Mouse (Mus musculus): Measurements from ENCODE around the gene Cypt12.

Cypt12 gene

DNA sequence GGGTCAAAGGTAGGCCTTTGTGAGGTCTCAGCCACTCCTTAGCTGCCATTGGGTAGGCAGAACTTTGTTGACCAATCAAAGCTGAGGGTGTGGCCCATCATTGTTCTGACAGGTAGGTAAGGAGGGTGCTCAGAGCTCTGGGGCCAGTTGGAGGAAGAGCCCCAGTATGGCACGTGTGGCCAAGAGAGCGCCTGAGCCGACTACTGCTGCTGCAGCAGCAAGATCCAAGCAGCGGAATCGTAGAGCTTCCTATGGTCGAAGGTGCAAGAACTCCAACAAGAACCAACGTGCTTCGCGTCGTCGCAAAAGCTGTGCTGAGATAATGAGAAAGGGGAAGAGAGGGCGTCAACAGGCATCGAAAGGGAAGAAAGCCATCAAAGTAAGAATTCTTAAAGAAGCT is at the start of gene Cypt12:
Cypt12 (plus strand) TSS at position 112 of the 400 bp plus-strand sequence.
- no peak for DNase-seq (ENCODE audit: low spot score)

- DNase-seq (ENCODE audit: low spot score): no peak
Measured at GRCm38 (mm10) chr3:17913796-17914195, 34.4 kb upstream of the Cypt12 start.

GRCm38 (mm10) chr3:17940206-17940605 is 8.0 kb upstream of the Cypt12 start:
- DNase-seq (ENCODE audit: low spot score): no peak

All from yolk sac, embryonic 10.5 days (tissue).